Mouse (Mus musculus): ENCODE measurements around the gene Setd7. TPM values are rescaled to one million over a fixed set of nuclear protein-coding genes. Genes with fewer than 3 reads are reported as not detected.

Setd7 gene
- polyA plus RNA-seq, 1 experiment = 12.0 TPM

GRCm38 (mm10) chr3:51553497-51553875 lies 7.2 kb downstream of the Setd7 start:
- Histone ChIP-seq H3K4me3 (replicated peaks; ENCODE audit: control insufficient read depth, low read depth, low read length) (peak overlapping the region; percentile 35), H3K4me1 (ENCODE audit: control insufficient read depth, insufficient read depth, low read length) (peaks cover 8% of the 10 kb centered on the region), H3K27ac (ENCODE audit: control insufficient read depth, insufficient read depth, low read depth, low read length, poor library complexity) (peak overlapping the region; percentile 58; the same call in 1 of the 2 replicates)
- 15% methylated on average over 8 of the region's 8 CpGs for WGBS
- no peak for TF ChIP-seq CTCF (IDR thresholded peaks at IDR 0.05; ENCODE audit: control insufficient read depth, insufficient read depth, low read length)
- no peak for TF ChIP-seq POLR2A (IDR thresholded peaks at IDR 0.05; ENCODE audit: borderline replicate concordance, control insufficient read depth, low read depth, low read length)

- WGBS = 2% methylated on average over 10 of the region's 10 CpGs
- TF ChIP-seq POLR2A (IDR thresholded peaks at IDR 0.05; ENCODE audit: borderline replicate concordance, control insufficient read depth, low read depth, low read length) (no peak), CTCF (IDR thresholded peaks at IDR 0.05; ENCODE audit: control insufficient read depth, insufficient read depth, low read length) (no peak)
- Histone ChIP-seq H3K4me1 (ENCODE audit: control insufficient read depth, insufficient read depth, low read length) (peaks cover 7% of the 10 kb centered on the region), H3K4me3 (replicated peaks; ENCODE audit: control insufficient read depth, low read depth, low read length) (peak overlapping the region; percentile 86), H3K27ac (ENCODE audit: control insufficient read depth, insufficient read depth, low read depth, low read length, poor library complexity) (peak overlapping the region; percentile 49)
Measured at GRCm38 (mm10) chr3:51552841-51553496, 7.7 kb downstream of the Setd7 start.

- WGBS = 78% methylated on average over 2 of the region's 2 CpGs
- Histone ChIP-seq H3K4me1 (ENCODE audit: control insufficient read depth, insufficient read depth, low read length) (peaks cover 7% of the 10 kb centered on the region), H3K4me3 (replicated peaks; ENCODE audit: control insufficient read depth, low read depth, low read length) (no peak overlapping the region), H3K27ac (ENCODE audit: control insufficient read depth, insufficient read depth, low read depth, low read length, poor library complexity) (no peak overlapping the region)
- no peak for TF ChIP-seq POLR2A (IDR thresholded peaks at IDR 0.05; ENCODE audit: borderline replicate concordance, control insufficient read depth, low read depth, low read length)
- TF ChIP-seq CTCF (IDR thresholded peaks at IDR 0.05; ENCODE audit: control insufficient read depth, insufficient read depth, low read length) = no peak
Measured at GRCm38 (mm10) chr3:51552197-51552596, 8.5 kb downstream of the Setd7 start.

- no peak overlapping the region for H3K27ac ChIP-seq (ENCODE audit: control insufficient read depth, insufficient read depth, low read depth, low read length, poor library complexity)
- 85% methylated on average over 17 of the region's 17 CpGs for WGBS
- no peak overlapping the region for H3K4me3 ChIP-seq (replicated peaks; ENCODE audit: control insufficient read depth, low read depth, low read length)
- peaks cover 5% of the 10 kb centered on the region for H3K4me1 ChIP-seq (ENCODE audit: control insufficient read depth, insufficient read depth, low read length)
- TF ChIP-seq CTCF (IDR thresholded peaks at IDR 0.05; ENCODE audit: control insufficient read depth, insufficient read depth, low read length) (no peak), POLR2A (IDR thresholded peaks at IDR 0.05; ENCODE audit: borderline replicate concordance, control insufficient read depth, low read depth, low read length) (no peak)
Measured at GRCm38 (mm10) chr3:51548987-51549579, 11.6 kb downstream of the Setd7 start.

- 75% methylated on average over 6 of the region's 6 CpGs for WGBS
- Histone ChIP-seq H3K4me3 (replicated peaks; ENCODE audit: control insufficient read depth, low read depth, low read length) (no peak overlapping the region), H3K4me1 (ENCODE audit: control insufficient read depth, insufficient read depth, low read length) (peaks cover 1% of the 10 kb centered on the region; the same call in 1 of the 2 replicates), H3K27ac (ENCODE audit: control insufficient read depth, insufficient read depth, low read depth, low read length, poor library complexity) (no peak overlapping the region)
- TF ChIP-seq POLR2A (IDR thresholded peaks at IDR 0.05; ENCODE audit: borderline replicate concordance, control insufficient read depth, low read depth, low read length) = no peak
- TF ChIP-seq CTCF (IDR thresholded peaks at IDR 0.05; ENCODE audit: control insufficient read depth, insufficient read depth, low read length) = no peak
Measured at GRCm38 (mm10) chr3:51547577-51547976, 13.1 kb downstream of the Setd7 start.

GRCm38 (mm10) chr3:51544442-51545128 lies 16.1 kb downstream of the Setd7 start:
- TF ChIP-seq CTCF (IDR thresholded peaks at IDR 0.05; ENCODE audit: control insufficient read depth, insufficient read depth, low read length) (no peak), POLR2A (IDR thresholded peaks at IDR 0.05; ENCODE audit: borderline replicate concordance, control insufficient read depth, low read depth, low read length) (no peak)
- WGBS = 89% methylated on average over 19 of the region's 19 CpGs
- no peaks in the 10 kb centered on the region for H3K4me1 ChIP-seq (ENCODE audit: control insufficient read depth, insufficient read depth, low read length)

GRCm38 (mm10) chr3:51540659-51541058 lies 20.0 kb downstream of the Setd7 start:
- 84% methylated on average over 9 of the region's 9 CpGs for WGBS
- H3K4me3 ChIP-seq (replicated peaks; ENCODE audit: control insufficient read depth, low read depth, low read length) = no peak overlapping the region
- H3K27ac ChIP-seq (ENCODE audit: control insufficient read depth, insufficient read depth, low read depth, low read length, poor library complexity) = no peak overlapping the region
- no peaks in the 10 kb centered on the region for H3K4me1 ChIP-seq (ENCODE audit: control insufficient read depth, insufficient read depth, low read length)
- TF ChIP-seq CTCF (IDR thresholded peaks at IDR 0.05; ENCODE audit: control insufficient read depth, insufficient read depth, low read length) = no peak
- no peak for TF ChIP-seq POLR2A (IDR thresholded peaks at IDR 0.05; ENCODE audit: borderline replicate concordance, control insufficient read depth, low read depth, low read length)

More at GRCm38 (mm10) chr3:51544442-51545128, 16.1 kb downstream of the Setd7 start:
- Histone ChIP-seq H3K27ac (ENCODE audit: control insufficient read depth, insufficient read depth, low read depth, low read length, poor library complexity) (no peak overlapping the region), H3K4me3 (replicated peaks; ENCODE audit: control insufficient read depth, low read depth, low read length) (no peak overlapping the region)
